Mouse (Mus musculus) limb, embryonic 13.5 days (tissue): Measurements from ENCODE around the gene Syt10. TPM values are rescaled to one million over a fixed set of nuclear protein-coding genes. Genes with fewer than 3 reads are reported as not detected.
"Not testable (repeated sequence)": the region's sequence is repeated elsewhere in the genome, so short reads cannot be mapped to it uniquely, and the experiment has no call there.

Experiments
- ATAC-seq: fragments of 200-750 bp; cut with Nextera tagmentation; 2 replicates; pipeline ENCODE4 v1.8.0; 2017; ENCODE audit warnings: low read depth, moderate number of reproducible peaks, moderate TSS enrichment; ENCODE audit not compliant: low FRiP score
- H3K27ac ChIP-seq: fragments of 300-500 bp; sonication (generic); 2 replicates; pipeline ENCODE4 v1.5.1; 2015; ENCODE audit warnings: inconsistent platforms, mild to moderate bottlenecking, moderate library complexity
- H3K27me3 ChIP-seq: fragments of 300-500 bp; sonication (generic); 2 replicates; pipeline ENCODE4 v1.6.1; 2015; ENCODE audit warnings: mild to moderate bottlenecking, inconsistent platforms
- H3K36me3 ChIP-seq: fragments of 300-500 bp; sonication (generic); 2 replicates; pipeline ENCODE4 v1.6.1; 2015; ENCODE audit warnings: inconsistent platforms, mild to moderate bottlenecking, moderate library complexity
- H3K4me1 ChIP-seq: fragments of 300-500 bp; sonication (generic); 2 replicates; pipeline ENCODE4 v1.6.1; 2015; ENCODE audit warnings: inconsistent platforms
- H3K4me2 ChIP-seq: fragments of 300-500 bp; sonication (generic); replicated peaks from 2 replicates; pipeline ENCODE4 v1.6.1; 2015; ENCODE audit warnings: inconsistent platforms, mild to moderate bottlenecking, moderate library complexity
- H3K4me3 ChIP-seq: fragments of 300-500 bp; sonication (generic); 2 replicates; pipeline ENCODE4 v1.5.1; 2015; ENCODE audit warnings: moderate library complexity, mild to moderate bottlenecking, inconsistent platforms
- H3K9ac ChIP-seq: fragments of 300-500 bp; sonication (generic); 2 replicates; pipeline ENCODE4 v1.6.1; 2015; ENCODE audit warnings: mild to moderate bottlenecking, inconsistent platforms
- H3K9me3 ChIP-seq: fragments of 300-500 bp; sonication (generic); 2 replicates; pipeline ENCODE4 v1.6.1; 2016; ENCODE audit warnings: inconsistent platforms
- WGBS: fragments of 180-500 bp; shearing (Covaris S2); methylation state at CpG from one replicate; pipeline ENCODE4 v1.1.7; 2015; 5-methylcytosine and 5-hydroxymethylcytosine counted together
- microRNA-seq: library from miRNA; unstranded; fragments of <30 nt; microRNA quantifications from one replicate; pipeline ENCODE4, GENCODE M21; 2016
- polyA plus RNA-seq: library from polyadenylated mRNA; unstranded; fragments of >200 nt; fragmentation: Nextera tagmentation; extraction: Ambion mirVana; gene quantifications from 2 replicates; pipeline ENCODE4 v1.2.1, GENCODE M21; 2015

Syt10 gene
- polyA plus RNA-seq: not detected in 2 replicates

DNA sequence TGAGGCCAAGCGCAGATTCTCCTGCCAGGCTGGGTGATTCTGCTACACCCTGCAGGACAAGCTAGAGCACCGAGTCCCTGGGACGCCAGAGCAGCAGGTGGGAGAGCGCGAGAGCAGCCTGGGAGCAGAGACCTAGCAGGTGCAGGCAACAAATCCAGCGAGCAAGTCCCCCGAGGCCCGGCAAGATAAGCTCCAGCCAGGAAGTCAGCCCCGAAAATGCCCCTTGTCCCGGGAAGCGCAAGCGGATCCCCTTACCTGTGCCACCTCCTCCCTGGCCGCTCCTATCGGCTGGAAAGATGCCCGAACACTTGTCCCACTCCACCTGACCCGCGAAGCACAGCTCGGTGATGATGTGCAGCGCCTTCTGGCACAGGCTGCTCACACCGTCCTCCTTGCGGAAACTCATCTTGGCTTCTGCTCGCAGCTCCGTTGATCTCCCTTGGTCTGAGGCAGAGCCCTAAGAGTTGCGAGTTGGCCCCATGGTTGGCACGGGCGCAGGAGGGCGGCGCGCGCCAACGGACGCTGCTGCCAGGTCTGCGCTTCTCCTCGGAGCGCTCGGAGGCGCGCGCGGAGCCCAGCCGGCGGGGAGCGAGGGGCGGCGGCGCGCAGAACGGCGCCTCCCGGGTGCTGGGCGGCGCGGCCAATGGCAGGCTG is at the start of gene Syt10:
Gene Syt10 (minus strand): TSS at position 497 of the 654 bp plus-strand sequence.
- no peak within 1 kb of the TSS for H3K27ac ChIP-seq
- peaks cover 54% of the 10 kb centered on the region for H3K27me3 ChIP-seq
- peak within 1 kb of the TSS; percentile 49 for H3K4me3 ChIP-seq
- peak within 1 kb of the TSS; percentile 84 for H3K4me2 ChIP-seq
- H3K36me3 ChIP-seq: no peaks in the 10 kb centered on the region
- under 1% methylated on average over 52 of the region's 53 CpGs for WGBS
- ATAC-seq: no peak; the same call in 1 of the 2 replicates
- H3K9ac ChIP-seq: 0 out of 2 replicates have a peak within 1 kb of the TSS, but pooled peaks have one; percentile 39
- no peaks in the 10 kb centered on the region for H3K9me3 ChIP-seq
- H3K4me1 ChIP-seq: peaks cover 7% of the 10 kb centered on the region; the same call in 1 of the 2 replicates

DNA sequence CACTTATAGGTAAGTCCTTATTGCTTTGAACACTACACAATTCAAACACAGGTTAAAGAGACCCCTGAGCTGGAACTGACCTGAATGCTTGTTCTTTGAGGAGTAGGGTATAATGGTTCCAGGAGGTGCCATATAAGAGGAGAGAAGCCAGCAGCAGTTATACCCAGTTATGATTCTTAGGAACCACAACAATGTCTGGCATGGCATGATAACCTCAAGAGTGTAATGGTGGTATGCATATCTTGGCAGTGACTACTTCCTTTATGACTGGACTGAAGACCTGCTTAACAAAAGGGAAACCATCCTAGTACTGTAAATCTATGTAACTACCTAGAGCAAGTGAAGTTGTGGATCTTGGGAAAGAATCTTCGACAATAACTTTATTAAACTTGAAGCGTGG is 42.1 kb upstream of the Syt10 start:
- Histone ChIP-seq H3K9ac (no peak overlapping the region), H3K27ac (no peak overlapping the region), H3K4me3 (no peak overlapping the region), H3K9me3 (no peaks in the 10 kb centered on the region), H3K27me3 (no peaks in the 10 kb centered on the region), H3K36me3 (no peaks in the 10 kb centered on the region), H3K4me1 (no peaks in the 10 kb centered on the region), H3K4me2 (no peak overlapping the region)
- 91% methylated on average over 2 of the region's 2 CpGs for WGBS
- no peak for ATAC-seq

DNA sequence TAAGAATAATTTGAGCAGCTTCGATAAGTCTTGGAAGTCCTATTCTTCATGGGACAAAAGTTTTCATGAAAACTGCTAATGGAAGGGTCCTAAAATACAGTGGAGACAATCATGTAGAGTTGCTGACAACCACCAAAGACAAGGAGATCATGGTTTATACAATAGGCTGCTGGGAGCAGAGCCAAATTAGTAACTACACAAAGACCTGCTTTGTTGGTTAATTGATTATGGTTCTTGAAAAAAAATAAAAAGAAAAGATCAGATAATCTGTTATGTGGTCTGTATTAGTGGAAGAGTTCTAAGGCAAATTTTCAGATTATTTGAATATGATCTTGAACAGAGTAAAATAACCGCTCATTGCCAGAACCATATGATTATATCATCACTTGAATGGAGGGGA is 37.3 kb upstream of the Syt10 start:
- Histone ChIP-seq H3K4me2 (no peak overlapping the region), H3K36me3 (no peaks in the 10 kb centered on the region), H3K4me1 (no peaks in the 10 kb centered on the region), H3K9ac (no peak overlapping the region), H3K4me3 (no peak overlapping the region), H3K9me3 (no peaks in the 10 kb centered on the region), H3K27ac (no peak overlapping the region), H3K27me3 (no peaks in the 10 kb centered on the region)
- no peak for ATAC-seq
- 86% methylated on average over 2 of the region's 2 CpGs for WGBS

DNA sequence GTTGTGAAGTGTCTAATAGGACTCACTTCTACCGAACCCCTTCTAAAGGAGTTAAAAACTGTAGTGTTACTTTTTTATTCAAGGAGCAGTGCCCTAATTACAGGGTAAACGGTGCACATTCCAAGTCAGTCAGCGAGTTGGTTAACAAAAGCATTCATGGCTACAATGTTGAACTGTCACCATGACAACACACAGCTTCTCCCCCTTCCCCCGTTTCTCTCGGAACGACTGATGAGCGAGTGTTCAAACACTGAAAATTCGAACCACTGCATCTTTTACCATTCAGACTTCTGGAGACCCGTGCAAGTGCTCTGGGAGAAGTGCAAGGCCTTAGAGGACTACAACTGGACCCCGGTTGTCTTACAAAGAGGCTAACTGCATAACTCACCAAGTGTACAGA is 25.6 kb downstream of the Syt10 start:
- H3K9me3 ChIP-seq: no peaks in the 10 kb centered on the region
- H3K4me1 ChIP-seq: no peaks in the 10 kb centered on the region
- no peak overlapping the region for H3K27ac ChIP-seq
- H3K4me2 ChIP-seq: no peak overlapping the region
- no peak overlapping the region for H3K9ac ChIP-seq
- no peak overlapping the region for H3K4me3 ChIP-seq
- no peak for ATAC-seq
- WGBS: 73% methylated on average over 10 of the region's 10 CpGs
- H3K36me3 ChIP-seq: no peaks in the 10 kb centered on the region
- H3K27me3 ChIP-seq: no peaks in the 10 kb centered on the region

DNA sequence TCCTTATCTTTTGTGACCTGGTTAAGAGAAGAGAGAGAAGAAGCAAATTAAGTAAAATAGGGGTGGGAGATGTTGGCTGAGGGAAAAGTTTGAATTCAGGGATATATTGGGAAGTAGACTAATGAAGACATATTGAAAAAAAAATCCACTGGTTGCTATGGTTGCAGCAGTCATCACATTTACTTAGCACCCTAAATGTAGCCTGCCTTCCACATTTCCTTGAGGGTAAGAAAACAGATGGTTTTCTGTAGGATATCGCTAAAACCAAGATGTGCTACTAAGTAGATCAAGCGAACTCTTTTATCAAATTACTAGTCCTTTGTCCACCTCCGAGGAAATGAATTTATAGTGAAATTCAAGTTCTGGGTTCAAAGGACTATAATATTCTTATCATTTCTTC is 37.2 kb downstream of the Syt10 start:
- 87% methylated on average over 3 of the region's 3 CpGs for WGBS
- no peak for ATAC-seq
- H3K9ac ChIP-seq: no peak overlapping the region
- no peak overlapping the region for H3K27ac ChIP-seq
- no peak overlapping the region for H3K4me3 ChIP-seq
- H3K4me2 ChIP-seq: no peak overlapping the region
- H3K36me3 ChIP-seq: no peaks in the 10 kb centered on the region
- no peaks in the 10 kb centered on the region for H3K4me1 ChIP-seq
- no peaks in the 10 kb centered on the region for H3K27me3 ChIP-seq
- H3K9me3 ChIP-seq: no peaks in the 10 kb centered on the region

DNA sequence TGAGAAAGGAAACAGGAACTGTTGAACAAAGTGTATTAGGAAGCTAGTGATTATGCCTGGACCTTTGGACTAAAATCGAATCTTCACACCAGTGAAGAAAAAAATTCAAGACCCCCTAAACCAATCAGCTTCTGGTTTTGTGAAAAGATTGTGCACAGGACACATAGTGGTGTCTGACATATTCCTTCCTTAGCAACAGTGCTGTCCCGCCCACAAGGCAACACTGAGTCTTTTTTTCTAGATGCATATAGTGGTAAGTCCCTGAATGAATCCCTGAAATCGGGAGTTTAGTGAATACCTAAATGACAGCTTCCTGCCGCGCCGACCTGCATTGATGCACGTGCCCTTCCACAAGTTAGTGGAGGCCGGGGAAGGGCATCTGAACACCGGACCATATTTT is 61.7 kb downstream of the Syt10 start:
- no peak overlapping the region for H3K9ac ChIP-seq
- no peaks in the 10 kb centered on the region for H3K9me3 ChIP-seq
- no peaks in the 10 kb centered on the region for H3K27me3 ChIP-seq
- H3K27ac ChIP-seq: no peak overlapping the region
- no peaks in the 10 kb centered on the region for H3K4me1 ChIP-seq
- WGBS: 79% methylated on average over 9 of the region's 9 CpGs
- H3K36me3 ChIP-seq: no peaks in the 10 kb centered on the region
- no peak overlapping the region for H3K4me3 ChIP-seq
- no peak for ATAC-seq
- peak overlapping the region; percentile 30 for H3K4me2 ChIP-seq

DNA sequence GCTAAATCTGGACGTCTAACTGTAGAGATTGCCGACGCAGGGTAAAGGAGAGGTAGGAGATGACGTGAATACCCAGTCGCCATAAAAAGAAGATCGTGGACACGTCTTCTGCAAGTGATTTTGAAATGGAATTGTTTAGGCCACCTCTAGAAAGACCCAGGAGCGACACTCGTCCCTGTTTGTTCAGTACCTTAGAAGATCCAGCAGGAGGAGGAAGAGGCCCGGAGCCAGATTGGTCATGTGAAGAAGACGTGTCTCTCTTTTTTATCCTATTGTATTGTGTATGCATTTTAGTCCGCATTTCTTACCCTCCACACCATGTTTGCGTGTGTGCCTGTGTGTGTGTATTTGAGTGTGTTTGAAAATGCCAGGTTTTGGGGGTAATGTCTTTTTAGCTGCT is 75.6 kb downstream of the Syt10 start:
- 91% methylated on average over 13 of the region's 13 CpGs for WGBS
- H3K4me3 ChIP-seq, ATAC-seq, H3K4me1 ChIP-seq, H3K36me3 ChIP-seq, H3K27ac ChIP-seq, H3K27me3 ChIP-seq, H3K4me2 ChIP-seq, H3K9me3 ChIP-seq, H3K9ac ChIP-seq: not testable (repeated sequence)

DNA sequence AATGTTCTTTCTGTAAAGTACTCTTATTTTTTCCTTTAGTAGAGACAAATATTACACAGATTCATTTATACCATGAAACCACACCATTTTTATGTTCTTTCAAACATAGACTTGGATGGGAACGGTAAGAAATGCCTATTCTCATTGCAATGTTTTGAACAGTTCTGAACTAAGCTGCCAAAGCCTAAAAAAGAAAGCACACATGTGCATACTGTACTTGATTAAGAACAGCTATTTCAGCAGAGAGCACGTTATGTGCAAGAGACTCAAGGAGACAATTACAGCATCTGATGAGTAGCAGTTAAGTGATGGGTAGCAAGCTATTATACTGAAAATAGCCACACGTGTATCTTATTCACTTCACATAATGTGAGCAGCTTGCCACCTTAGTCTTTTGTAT is 108.0 kb downstream of the Syt10 start:
- no peak overlapping the region for H3K4me3 ChIP-seq
- H3K4me1 ChIP-seq: no peaks in the 10 kb centered on the region
- H3K4me2 ChIP-seq: no peak overlapping the region
- H3K36me3 ChIP-seq: no peaks in the 10 kb centered on the region
- H3K9ac ChIP-seq: no peak overlapping the region
- 72% methylated on average over 3 of the region's 3 CpGs for WGBS
- no peak for ATAC-seq
- no peaks in the 10 kb centered on the region for H3K27me3 ChIP-seq
- H3K9me3 ChIP-seq: no peaks in the 10 kb centered on the region
- H3K27ac ChIP-seq: no peak overlapping the region

Small RNA genes within 50 kb of the gene (microRNA-seq; reads per million reads assigned to microRNA genes)
- gene Gm24643: not detected

Other genes with a start within 250 kb of the Syt10 start
- 45.3 and 52.1 TPM in 2 replicates for gene Rabl2, start 249.9 kb downstream of the Syt10 start, polyA plus RNA-seq